Mouse (Mus musculus): ENCODE results near the gene Atg101. TPM values are rescaled to one million over a fixed set of nuclear protein-coding genes. Genes with fewer than 3 reads are reported as not detected.

Atg101 gene
- total RNA-seq (2021) = 10 to 100 TPM; 36.5 to 37.1 TPM

DNA sequence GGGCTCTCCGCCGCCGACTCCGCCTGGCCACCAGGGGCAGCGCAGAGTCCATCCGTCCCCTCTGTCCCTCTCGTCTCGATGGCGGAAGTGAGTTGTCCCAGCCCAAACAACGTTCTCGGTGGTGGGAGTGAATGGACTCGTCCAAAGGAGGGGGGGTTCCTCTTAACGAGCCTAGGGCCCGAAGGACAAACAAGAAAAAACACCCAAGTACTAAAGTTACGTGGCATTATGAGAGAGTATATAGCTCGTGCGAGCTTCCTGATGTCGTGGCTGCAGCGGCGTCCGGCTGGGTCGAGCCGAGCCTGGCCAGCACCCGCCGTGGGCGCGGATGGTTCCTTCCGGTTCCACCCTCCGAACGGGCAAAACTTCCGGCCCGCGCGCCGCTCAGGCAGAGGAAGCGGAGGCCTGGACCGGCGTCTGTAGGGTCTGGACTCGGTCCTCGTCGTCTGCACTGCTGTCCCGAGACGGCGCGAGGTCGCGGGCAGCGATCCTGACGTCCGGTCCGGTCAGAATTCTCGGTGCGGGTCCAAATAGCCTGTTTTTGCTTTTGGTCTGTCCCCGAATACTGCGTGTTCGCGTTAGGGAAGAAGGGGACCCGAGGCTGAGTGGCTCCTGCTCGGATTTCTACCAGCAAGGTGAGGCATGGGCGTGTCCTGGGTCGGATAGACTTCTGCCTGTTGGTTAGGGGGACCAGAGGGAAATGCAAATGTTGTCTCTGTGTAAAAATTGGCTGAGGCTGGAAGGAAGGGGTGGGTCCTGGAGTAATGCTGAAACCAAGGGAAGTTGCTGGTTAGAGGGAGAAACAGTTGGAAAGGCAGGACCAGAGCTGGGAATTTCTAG lies at the start of gene Atg101:
Gene Atg101 (plus strand): TSS at position 362 of the 840 bp plus-strand sequence.
- DNase-seq = peak; percentile 92
- intact Hi-C loops (cut with DNase I) = loop anchor here (1.0 kb wide), 1 partner anchor 44 kb away; no protein-coding TSS in a partner anchor

DNA sequence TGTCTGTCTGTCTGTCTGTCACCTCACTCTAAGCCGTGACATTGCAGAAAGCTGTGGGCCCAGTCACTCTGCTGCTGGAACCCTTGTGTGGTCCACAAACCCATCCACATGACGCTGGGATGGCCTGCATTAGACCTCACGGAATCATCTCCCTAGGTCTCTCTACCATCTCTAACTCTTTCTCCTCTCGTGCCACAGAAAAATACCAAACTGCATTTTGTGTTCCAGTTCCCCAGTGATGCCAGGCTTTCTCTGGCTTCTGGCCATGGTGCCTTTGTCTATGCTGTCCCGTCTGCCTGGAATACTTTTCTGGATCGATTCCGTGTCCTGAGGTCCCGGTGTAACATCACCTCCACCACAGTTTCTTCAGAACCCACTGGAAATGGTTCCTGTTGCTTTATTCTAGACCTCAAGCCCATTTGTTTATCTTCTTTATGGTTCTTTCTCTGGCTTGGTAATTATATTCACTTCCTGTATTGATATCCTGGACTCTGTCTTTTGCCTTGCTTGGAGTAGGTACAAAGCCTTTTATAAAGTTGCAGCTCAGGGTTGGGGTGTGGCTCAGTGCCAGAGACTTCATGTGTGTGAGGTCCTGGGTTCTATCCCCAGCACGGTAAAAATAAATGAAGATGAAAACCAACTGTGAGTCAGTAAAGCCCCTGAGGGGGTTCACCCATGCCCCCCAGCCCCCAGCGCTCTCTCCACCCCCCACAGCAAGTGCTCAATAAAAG lies 49.3 kb upstream of the Atg101 start:
- no peak for DNase-seq

DNA sequence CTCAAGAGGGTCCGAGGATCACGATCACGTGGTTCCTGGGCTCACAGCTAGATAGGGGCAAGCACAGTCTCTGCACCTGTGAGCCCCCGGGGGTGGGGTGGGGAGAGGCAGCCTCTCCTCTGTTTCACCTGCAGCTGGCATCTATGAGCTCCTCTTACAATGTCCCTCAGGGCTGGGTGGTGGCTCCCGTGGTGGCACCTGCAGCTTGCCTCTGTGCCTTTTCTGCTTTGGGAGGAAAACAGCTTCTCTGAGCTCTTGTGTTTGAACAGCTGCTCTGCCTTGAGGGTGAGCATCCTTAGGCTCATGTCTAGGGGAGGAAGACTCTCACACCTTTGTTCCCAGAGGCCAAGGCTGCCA lies 48.8 kb upstream of the Atg101 start:
- no peak for DNase-seq
- intact Hi-C loops (cut with DNase I) = no loop called here

More for the DNA sequence above, 49.3 kb upstream of the Atg101 start:
- intact Hi-C loops (cut with DNase I) = no loop called here

DNA sequence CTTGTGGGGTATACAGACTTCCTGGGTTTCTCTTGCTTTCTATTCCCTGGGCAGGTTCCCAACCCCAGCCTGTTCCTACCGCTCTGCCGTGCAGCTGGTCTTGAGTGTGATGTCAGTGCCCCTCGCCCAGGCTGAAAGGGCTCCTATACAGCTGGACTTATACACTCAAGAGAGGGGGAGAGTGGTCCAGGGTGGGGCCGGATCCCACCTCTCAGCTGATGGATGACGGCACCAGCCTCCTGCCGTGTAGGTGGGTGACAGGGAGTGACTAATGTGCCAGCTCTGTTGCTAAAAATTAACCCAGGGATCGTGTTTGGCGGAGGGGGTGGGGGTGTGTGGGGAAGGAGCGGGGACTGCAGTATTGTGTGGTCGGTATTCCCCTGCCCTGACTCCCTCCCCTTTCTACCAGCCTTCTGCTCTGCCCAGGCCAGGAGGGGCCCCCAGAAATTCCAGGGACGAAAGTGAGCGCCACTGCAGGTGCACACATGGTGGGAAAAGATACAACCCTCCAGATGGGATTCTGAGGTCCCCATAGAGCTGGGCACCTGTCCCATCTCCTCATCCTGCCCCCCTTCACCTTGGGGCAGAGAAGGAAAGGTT lies 48.2 kb upstream of the Atg101 start:
- intact Hi-C loops (cut with DNase I) = no loop called here
- no peak for DNase-seq

DNA sequence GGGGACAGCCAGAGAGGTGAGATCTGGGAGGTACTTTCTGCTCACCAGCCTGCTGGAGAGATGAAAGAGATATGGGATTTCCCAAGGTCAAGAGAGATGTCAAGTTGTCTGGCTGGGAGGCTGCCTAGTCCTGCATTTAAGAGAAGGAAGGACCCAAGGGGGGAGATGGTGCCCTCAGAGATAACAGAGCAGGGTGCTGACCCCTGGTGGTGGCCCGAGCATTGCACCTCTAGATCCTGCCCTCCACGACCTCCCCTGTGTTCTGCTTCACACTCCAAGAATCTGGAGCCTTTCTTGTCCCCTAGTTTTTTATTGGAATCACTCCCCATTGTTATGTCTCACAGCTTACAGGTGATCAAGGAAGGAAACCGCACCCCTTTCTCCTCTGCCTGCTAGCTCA lies 47.2 kb upstream of the Atg101 start:
- intact Hi-C loops (cut with DNase I) = no loop called here
- peak; percentile 73 for DNase-seq

DNA sequence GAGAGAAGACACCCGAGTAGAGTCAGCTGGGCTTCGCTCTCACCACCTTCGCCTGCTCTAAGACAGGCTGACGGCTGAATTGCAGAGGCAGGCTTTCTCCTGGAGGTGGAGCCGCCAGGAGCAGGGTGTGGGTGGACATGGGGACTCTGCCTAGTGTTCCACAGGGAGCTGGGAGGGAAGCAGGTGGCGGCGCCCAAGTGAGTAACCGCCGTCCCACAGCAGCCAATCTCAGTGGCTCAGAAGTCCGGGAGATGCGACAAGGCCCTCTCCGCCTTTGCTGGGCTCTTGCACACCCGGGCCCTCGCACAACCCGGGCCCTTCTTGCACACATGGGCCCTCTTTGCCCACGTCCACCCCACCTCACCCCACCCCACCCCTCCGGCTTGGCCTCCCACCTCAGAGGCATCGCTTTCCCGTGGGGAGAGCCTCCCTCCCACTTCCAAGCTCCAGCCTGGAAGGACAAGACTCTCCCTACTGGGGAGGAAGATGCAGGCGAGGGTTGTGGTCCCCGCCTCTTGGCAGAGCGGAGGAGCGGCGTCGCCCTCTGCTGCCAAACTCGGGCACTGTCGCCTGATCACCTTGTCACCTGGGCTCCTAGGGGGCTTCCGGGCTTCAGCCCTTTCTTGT lies 45.1 kb upstream of the Atg101 start:
- intact Hi-C loops (cut with DNase I) = loop anchor here (2.0 kb wide), 1 partner anchor 78 kb away; no protein-coding TSS in a partner anchor
- DNase-seq = peak; percentile 71

DNA sequence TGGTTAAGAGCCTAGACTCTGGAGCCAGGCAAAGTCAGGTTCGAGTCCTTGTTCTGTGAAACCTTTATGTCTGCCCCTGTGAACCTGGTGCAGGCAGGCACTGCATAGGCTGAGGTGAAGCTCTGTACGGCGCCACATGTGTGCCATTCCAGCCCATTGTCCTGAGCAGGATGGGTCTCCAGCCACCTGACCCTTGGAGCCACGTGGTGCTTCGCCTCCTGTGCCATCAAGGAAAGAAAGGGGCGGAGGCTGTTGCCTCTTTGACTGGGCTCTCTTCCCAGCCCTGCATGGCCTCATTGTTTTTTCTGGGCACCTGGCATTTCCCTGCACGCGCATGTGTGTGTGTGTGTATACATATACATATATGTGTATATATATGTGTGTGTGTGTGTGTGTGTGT lies 44.3 kb upstream of the Atg101 start:
- no peak for DNase-seq
- intact Hi-C loops (cut with DNase I) = loop anchor here (1.0 to 2.0 kb wide), 2 partner anchors 43 to 77 kb away; no protein-coding TSS in a partner anchor

DNA sequence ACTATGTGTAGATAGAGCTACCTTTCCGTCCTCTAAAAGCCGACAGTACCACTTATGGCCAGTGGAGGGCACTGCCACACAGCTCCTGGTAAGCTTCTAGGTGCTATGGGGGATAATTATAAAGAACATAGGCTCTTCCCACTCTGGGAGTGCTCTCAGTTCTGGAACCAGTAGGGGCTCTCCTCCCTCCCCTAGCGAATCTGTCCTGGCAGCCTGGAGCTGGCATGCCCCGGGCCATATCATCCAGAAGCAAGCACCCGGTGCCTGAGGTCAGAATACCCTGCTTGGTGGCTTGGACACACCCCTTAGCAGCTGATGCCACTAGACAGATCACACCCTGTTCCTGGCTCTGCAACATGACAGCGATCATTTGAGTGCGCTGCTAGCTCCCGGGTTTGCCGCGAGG lies 43.3 kb upstream of the Atg101 start:
- peak; percentile 81 for DNase-seq
- intact Hi-C loops (cut with DNase I) = loop anchor here (1.0 kb wide), 1 partner anchor 42 kb away; no protein-coding TSS in a partner anchor

DNA sequence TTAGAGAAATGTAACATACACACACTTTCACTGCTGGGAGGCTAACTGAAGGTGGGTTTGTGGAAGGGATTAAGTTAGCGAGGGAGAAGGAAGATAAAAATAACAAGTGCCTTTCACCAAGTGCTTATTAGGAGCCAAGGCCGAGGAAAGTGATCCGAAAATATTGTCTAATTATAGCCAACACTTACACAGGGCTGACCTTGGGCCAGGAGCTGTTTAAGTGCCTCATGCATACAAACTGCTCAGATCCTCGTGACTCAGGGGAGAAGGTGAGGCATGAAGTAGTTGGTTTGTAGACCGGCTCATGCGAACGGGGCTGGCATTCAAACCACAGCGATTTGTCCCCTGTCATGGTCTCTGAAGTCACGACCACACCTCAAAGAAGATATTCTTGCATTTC lies 42.8 kb upstream of the Atg101 start:
- DNase-seq = no peak
- intact Hi-C loops (cut with DNase I) = no loop called here

DNA sequence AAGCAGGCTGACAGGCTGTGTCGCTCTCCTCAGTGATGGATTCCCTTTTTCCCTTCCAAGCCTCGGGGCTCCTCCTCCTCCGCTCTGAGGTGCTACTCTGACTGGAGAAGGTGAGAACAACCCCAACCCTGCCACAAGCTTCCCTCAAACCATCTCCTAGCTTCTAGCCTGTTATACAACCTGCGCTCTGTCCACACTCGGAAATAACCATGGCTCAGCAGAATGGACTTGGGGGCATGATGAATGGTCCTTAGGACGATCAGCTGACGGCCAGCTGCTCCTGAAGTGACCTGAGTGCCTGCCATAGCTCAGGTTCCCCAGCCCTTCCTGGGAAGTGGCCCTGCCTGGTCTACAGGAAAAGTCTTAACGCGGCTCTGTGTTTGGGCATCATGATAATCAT lies 42.2 kb upstream of the Atg101 start:
- DNase-seq = no peak
- intact Hi-C loops (cut with DNase I) = no loop called here

DNA sequence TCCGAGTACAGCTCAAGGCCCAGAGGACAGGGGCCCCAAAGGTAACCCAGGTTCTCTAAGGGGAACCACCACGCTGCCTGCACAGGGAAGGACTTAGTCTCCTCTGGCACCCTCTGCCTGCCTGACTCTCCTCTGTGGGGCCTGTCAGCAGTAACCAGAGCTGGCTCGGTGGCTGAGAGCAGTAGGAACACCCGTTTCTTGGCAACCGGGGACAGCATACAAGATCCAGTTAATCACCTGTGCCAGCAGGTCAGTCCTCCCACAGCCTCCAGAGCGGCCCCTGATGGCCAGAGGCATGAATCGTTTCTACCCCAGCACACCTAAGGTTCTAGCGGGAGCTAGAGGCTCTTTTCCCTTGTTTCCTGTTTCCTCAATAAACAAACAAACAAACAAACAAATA lies 41.4 kb upstream of the Atg101 start:
- intact Hi-C loops (cut with DNase I) = no loop called here
- peak; percentile 42 for DNase-seq

DNA sequence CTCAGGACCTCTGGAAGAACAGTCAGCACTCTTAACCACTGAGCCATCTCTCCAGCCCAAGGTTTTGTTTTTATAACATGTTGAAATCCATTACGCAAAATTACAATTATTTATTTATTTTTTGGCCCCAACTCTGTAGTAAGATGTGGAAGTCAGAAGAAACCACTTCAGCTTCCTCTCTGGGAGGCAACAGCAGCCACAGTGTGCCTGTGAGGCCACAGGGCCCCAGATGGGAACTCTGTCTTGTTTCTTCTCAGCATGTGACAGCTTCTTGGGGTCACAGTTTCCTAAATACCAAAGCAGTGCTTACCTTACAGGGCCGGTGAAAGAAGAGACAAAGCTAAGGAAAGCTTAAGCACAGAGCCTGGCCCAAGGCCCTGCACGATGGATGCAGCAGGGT lies 40.1 kb upstream of the Atg101 start:
- intact Hi-C loops (cut with DNase I) = no loop called here
- no peak for DNase-seq

DNA sequence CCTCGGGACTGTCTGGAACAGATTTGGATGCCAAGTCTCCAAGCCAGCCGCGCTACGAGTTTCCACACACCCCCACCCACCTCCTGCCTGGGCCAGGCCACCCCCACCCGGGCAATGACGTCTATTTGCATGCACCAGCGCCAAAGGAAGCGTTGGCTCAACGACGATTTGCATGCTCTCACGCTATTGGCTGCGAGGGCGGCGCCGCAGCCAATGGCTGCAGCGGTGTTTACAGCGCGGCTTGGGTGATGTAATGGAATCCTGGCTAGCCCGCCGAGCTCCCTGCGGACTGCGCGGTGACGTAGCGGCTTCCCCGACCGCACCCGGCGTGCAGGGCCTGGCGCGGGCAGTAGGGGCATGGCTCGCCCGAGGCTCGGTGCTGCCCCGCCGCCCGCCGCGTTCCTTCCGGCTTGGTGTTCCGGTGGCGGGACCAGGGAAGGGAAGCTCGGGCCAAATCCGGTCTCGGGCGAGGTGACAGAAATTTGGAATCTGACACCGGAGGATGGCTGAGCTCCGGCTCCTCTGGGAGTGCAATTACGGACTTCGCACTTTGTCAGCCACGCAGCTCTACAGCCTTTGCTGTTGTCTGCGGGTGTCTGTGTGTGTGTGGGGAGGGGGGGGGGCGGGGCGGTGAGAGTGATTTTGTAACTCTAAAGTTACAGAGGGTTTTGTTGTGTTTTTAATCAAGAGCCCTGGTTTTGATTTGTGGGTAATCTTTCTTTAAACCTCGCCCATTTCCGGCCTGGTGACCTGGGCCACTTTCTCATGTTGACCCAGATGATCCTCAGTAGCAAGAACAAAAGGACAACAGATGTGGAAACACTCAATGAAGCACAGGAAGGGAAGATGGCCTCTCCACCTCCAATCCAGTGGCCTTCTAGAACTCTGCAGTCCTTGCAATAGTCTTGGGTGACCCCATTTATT lies 37.6 kb upstream of the Atg101 start:
- intact Hi-C loops (cut with DNase I) = no loop called here
- peak; percentile 95 for DNase-seq

DNA sequence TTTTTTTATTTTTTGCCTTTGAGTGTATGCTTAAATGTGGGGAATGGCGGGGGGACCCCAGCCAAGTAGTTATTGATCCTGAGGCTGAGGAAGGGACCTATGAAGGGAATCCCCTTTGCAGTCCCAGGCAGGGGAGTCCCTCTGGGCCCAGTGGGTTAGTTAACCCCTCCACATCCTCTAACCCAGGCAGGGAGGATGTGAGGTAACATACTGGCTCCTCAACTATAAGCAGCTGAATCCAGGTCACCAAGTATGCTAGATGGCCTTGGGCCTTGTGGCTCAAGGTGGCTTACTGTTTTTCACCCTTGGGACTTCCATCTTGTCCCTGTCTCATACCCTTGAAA lies 36.9 kb upstream of the Atg101 start:
- intact Hi-C loops (cut with DNase I) = no loop called here
- no peak for DNase-seq

DNA sequence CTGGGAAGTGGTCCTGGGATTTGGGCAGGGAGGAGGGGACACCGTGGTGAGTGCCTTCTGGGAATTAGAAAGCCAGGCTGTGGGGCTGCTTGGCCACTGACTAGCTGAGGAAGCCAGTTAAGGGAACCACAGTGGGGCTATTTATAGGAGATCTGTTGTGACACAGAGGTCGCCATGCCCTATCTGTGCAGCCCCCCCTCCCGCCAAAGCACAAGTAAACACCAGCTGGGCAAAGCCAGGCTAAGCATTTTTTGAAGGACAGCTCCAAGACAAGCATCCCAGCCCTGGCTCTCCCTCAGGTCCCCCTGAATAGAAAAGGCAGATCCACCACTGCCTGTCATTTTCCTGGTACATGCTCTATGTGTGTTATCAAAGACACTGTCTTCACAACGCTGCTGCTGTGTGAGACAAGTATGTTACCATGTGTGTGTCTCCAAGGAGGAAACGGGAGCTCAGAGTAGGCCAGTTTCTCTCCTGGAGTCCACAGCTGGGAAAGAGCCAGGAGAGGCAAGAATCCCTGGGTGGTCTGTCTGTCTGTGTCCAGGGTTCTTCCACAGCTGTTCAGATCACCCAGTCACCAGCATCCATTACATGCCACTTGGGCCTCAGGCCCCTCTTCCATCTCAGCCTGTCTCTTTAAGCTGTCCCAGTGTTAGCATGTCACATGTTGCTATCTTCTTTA lies 35.9 kb upstream of the Atg101 start:
- DNase-seq = no peak
- intact Hi-C loops (cut with DNase I) = no loop called here

DNA sequence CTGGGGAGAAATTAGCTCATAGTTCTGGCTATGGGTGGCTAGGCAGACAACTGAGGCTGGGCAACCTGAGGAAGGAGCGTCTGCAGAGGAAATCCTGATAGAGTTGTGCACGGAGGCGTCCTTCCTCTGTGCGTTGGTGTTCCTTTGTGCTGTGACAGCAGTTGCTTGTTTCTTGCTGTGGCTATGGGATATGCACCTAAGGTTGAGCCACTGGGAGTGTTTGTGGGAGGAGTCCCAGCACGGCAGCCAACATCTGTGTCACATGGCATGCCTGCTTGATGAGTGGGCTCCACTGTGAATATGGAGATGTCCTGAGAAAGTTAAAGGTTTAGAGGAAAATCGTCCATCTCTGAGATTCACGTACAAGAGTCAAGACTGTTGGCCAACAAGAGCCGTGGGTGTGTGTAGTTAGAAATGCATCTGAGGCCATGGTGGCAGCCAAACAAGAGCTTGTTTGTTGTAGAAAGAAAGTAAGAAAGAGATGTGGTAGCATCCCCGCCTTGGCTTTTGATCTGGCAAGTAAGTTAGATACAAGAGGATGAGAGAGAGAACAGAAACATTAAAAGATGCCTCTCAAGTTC lies 33.8 kb upstream of the Atg101 start:
- intact Hi-C loops (cut with DNase I) = no loop called here
- no peak for DNase-seq

DNA sequence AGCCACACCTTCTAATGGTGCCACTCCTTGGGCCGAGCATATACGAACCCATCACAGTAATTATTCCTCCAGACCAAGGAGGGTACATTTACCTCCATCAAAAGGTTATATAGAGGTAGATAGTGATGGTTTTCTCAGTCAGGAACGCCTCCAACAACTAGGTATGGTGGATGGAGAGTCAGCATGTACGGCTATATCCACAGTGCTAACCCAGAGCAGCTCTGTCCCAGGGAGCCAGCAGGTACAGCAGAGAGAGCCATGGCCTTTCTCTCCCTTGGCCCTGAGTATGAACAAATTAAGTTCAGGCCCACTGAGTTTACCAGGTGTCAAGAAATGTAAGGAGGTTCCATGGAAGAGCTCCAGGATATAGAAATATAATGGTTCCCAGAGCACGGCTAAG lies 32.1 kb upstream of the Atg101 start:
- no peak for DNase-seq
- intact Hi-C loops (cut with DNase I) = no loop called here

DNA sequence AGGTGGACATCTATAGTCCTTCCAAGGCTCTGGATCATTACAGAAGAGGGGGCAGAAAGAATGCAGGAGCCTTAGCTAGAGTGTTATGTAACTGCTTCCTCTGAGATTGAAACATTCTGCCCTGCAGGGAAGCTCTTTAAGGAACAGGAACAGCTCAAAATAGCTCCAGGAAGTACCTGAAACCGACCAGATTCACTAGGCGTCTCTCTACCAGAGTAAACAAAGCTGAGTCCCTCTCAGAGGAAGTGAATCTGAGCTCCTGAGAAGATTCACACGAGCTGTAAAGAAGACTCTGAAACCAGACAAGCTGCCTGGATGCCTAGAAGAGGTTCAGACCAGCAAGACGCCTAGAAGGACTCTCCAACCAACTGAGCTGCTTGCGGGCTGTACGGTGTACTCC lies 31.5 kb upstream of the Atg101 start:
- no peak for DNase-seq

DNA sequence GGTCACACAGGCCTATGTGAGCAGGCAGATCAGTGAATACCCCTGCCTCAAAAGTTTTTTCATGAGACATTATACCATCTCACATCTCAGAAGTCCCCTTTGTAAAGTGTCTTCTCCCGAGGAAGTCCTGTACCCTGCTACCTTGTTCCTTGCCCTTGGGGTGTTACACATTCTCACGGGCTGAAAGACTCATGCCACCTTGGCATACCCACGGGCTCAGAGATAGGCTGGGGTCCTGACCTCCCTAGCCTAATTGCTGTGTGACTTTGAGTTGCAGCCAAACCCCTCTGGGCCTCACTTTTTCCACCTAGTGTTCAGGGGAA lies 30.5 kb upstream of the Atg101 start:
- intact Hi-C loops (cut with DNase I) = no loop called here
- no peak for DNase-seq

More for the DNA sequence above, 31.5 kb upstream of the Atg101 start:
- intact Hi-C loops (cut with DNase I) = no loop called here
